Mouse (Mus musculus) effector memory CD4-positive, alpha-beta T cell, adult 7 months (primary cell): ENCODE measurements around the gene Tdrd7. TPM values are rescaled to one million over a fixed set of nuclear protein-coding genes. Genes with fewer than 3 reads are reported as not detected.

Source experiments
- polyA plus RNA-seq: library from polyadenylated mRNA; unstranded; fragments of 100-300 nt; shearing (Covaris generic); gene quantifications from one replicate; pipeline ENCODE4 v1.2.1, GENCODE M21; 2017

Gene Tdrd7
- polyA plus RNA-seq, result 14.5 TPM

DNA sequence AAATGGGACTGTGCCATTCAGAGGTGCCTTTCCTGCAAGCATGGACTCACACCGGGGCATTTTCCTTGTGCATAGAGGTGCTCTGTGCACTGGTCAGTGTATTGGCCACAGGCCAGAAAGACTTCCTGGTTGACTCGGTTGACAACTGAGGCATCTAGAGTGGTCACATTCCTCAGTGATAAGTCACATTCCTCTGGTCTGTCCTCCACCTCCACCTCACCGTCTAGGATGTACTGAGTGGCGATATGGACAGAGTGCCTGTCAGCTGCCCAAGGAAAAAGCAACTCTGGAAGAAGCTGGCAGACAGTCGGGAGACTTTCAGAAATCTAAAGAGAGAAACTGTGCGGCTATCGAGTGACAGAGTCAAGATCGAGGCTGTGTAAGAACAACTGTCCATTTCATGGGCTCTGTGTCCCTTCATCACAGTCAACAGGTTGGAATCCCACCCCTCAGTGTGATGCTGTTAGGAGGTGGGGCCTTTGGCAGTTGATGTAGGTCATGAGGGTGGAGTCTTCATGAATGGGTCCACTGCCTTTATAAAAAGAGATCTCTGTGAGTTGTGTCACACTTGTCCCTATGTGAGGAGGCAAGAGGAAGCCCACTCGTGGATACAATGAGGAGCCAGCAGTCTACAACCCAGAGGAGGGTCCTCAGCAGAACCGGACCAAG is at the start of gene Tdrd7:
Gene Tdrd7, plus strand, starts transcription at position 564 of the 669 bp plus-strand sequence.

DNA sequence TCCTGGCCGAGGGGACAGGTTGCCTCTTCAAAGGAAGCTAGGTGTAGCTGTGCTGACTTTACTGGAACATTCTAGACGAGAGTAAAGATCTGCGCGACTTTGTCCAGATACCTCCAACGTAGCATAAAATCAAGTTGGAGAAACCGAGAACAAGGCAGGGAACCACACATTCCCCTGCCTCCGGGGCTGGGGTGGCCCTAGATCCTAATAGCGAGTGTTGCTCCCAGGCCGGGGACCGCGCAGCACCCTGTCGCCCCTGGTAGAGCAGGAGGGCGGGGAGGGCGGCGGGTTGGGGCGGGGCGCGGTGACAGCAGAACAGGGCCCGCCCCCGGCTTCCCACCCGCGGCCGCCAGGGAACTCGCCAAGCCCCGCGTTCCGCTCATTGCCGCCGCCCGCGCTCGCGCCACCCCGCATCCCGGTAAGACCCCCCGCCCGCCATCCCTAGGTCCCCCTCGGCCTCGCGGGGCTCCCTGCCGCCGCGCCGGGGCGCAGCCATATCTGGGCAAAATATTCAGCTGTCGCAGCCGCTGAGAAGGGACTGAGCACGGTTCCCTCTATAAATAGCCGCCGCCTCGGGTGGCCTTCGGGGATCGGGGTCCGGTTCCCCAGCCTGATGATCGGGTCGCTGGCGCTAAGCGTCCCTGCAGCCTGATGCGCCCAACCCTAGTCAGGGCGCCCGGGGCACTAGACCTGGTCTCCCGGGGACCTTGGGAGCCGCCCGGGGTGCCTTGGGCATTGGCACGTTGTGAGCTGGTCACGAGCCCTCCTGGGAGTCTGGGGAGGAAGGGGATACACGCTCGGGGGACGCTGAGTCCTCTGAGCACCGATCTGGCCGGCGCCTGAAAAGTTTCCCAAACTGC is 74.0 kb downstream of the Tdrd7 start, which contains the start of gene Tmod1:
Gene Tmod1, plus strand, starts transcription at position 44 of the 860 bp plus-strand sequence.

Other genes with a start within 250 kb of the Tdrd7 start
- 1.3 TPM for gene Aldh1b1, start 166.3 kb upstream of the Tdrd7 start, polyA plus RNA-seq
- gene Igfbpl1, start 138.4 kb upstream of the Tdrd7 start, polyA plus RNA-seq, result not detected
- 0.68 TPM for gene Stra6l, start 116.7 kb upstream of the Tdrd7 start, polyA plus RNA-seq
- gene Ccdc180, start 75.0 kb upstream of the Tdrd7 start, polyA plus RNA-seq, result 0.11 TPM
- gene Tmod1, start 73.6 kb downstream of the Tdrd7 start, polyA plus RNA-seq, result not detected
- gene Ncbp1, start 173.3 kb downstream of the Tdrd7 start, polyA plus RNA-seq, result 59.9 TPM
- gene Tstd2, start 173.4 kb downstream of the Tdrd7 start, polyA plus RNA-seq, result 32.3 TPM
- gene Xpa, start 231.0 kb downstream of the Tdrd7 start, polyA plus RNA-seq, result 35.7 TPM